Mouse (Mus musculus) kidney, embryonic 15.5 days (tissue): ENCODE results near the gene Car2. TPM values are rescaled to one million over a fixed set of nuclear protein-coding genes. Genes with fewer than 3 reads are reported as not detected.

ENCODE experiments used
- ATAC-seq: fragments of 200-750 bp; cut with Nextera tagmentation; replicated peaks from 2 replicates; pipeline ENCODE4 v1.8.0; 2017; ENCODE audit warnings: moderate TSS enrichment; ENCODE audit not compliant: low FRiP score
- H3K27ac ChIP-seq: fragments of 300-500 bp; sonication (generic); 2 replicates; pipeline ENCODE4 v1.5.1; 2015; ENCODE audit warnings: mild to moderate bottlenecking, inconsistent platforms
- H3K27me3 ChIP-seq: fragments of 300-500 bp; sonication (generic); 2 replicates; pipeline ENCODE4 v1.6.1; 2015; ENCODE audit warnings: inconsistent platforms
- H3K36me3 ChIP-seq: fragments of 300-500 bp; sonication (generic); 2 replicates; pipeline ENCODE4 v1.6.1; 2015; ENCODE audit warnings: inconsistent platforms
- H3K4me1 ChIP-seq: fragments of 300-500 bp; sonication (generic); 2 replicates; pipeline ENCODE4 v1.6.1; 2015; ENCODE audit warnings: inconsistent platforms
- H3K4me2 ChIP-seq: fragments of 300-500 bp; sonication (generic); 2 replicates; pipeline ENCODE4 v1.6.1; 2015; ENCODE audit warnings: moderate library complexity, mild to moderate bottlenecking, inconsistent platforms
- H3K4me3 ChIP-seq: fragments of 300-500 bp; sonication (generic); replicated peaks from 2 replicates; pipeline ENCODE4 v1.5.1; 2015; ENCODE audit warnings: mild to moderate bottlenecking, inconsistent platforms
- H3K9ac ChIP-seq: fragments of 300-500 bp; sonication (generic); 2 replicates; pipeline ENCODE4 v1.6.1; 2015; ENCODE audit warnings: mild to moderate bottlenecking, inconsistent platforms
- H3K9me3 ChIP-seq: fragments of 300-500 bp; sonication (generic); replicated peaks from 2 replicates; pipeline ENCODE4 v1.6.1; 2016; ENCODE audit warnings: inconsistent platforms
- WGBS: fragments of 180-500 bp; shearing (Covaris S2); methylation state at CpG from one replicate; pipeline ENCODE4 v1.1.7; 2015; ENCODE audit warnings: mixed read lengths; 5-methylcytosine and 5-hydroxymethylcytosine counted together
- polyA plus RNA-seq: library from polyadenylated mRNA; unstranded; fragments of >200 nt; fragmentation: Nextera tagmentation; extraction: Ambion mirVana; gene quantifications from 2 replicates; pipeline ENCODE4 v1.2.1, GENCODE M21; 2015

Gene Car2
- polyA plus RNA-seq, 1 experiment from 2014 or later, result 87.0 TPM

DNA sequence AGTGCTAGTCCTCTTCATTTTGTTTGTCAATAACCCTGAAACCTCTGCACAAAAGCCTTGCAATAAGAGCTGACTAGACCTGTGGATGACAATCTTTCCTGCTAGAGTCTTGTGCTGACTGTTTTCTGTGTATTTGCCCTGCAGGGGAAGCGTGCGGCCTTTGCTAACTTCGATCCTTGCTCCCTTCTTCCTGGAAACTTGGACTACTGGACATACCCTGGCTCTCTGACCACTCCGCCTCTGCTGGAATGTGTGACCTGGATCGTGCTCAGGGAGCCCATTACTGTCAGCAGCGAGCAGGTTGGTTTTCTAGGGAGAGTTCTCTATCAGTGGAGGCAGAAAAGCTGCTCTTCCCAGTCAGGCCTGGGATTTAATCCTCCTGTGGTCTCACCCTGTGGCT, 11.7 kb downstream of the Car2 start:
- H3K4me1 ChIP-seq, result no peaks in the 10 kb centered on the region
- H3K27ac ChIP-seq, result no peak overlapping the region
- no peaks in the 10 kb centered on the region for H3K9me3 ChIP-seq
- 77% methylated on average over 6 of the region's 6 CpGs for WGBS
- no peaks in the 10 kb centered on the region for H3K36me3 ChIP-seq
- H3K9ac ChIP-seq, result no peak overlapping the region
- H3K4me2 ChIP-seq, result no peak overlapping the region
- H3K27me3 ChIP-seq, result no peaks in the 10 kb centered on the region
- no peak overlapping the region for H3K4me3 ChIP-seq
- ATAC-seq, result no peak

DNA sequence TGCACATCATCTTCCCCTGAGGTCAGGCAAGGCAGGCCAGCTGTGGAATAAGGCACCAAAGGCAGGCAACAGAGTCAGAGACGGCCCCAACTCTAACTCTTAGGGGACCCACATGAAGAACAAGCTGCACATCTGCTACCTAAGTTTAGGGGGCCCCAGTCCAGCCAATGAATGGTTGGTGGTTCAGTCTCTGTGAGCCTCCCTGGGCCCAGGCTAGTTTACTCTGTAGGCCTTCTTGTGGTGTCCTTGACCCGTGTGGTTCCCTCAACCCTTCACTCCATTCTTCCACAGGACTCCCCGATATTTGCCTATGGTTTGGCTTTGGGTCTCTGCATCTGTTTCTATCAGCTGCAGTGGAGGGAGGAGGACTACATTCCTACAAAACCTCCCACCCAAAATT, 17.3 kb downstream of the Car2 start:
- ATAC-seq, result no peak
- Histone ChIP-seq H3K4me3 (no peak overlapping the region), H3K36me3 (no peaks in the 10 kb centered on the region), H3K27ac (no peak overlapping the region), H3K9me3 (no peaks in the 10 kb centered on the region), H3K9ac (no peak overlapping the region), H3K4me1 (no peaks in the 10 kb centered on the region), H3K4me2 (no peak overlapping the region), H3K27me3 (no peaks in the 10 kb centered on the region)
- 90% methylated on average over 3 of the region's 3 CpGs for WGBS

DNA sequence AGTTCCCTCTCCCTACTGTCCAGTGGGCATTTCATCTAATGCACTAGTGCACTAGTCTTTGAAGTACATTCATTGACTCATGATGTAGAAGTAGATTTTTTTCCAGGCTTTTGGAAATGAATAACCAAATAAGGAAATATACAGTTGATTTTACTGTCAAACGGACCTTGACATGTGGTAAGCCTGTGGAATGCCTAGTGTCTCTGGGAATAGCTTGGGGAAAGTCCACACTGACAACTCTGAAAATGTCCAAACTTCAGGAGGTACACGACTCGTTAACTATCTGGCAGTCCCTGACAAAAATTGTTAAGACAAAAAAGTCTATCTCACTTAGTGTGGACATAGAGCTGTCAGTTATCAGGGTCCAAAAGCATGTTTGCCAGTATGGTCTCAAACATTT, 18.1 kb downstream of the Car2 start:
- Histone ChIP-seq H3K9ac (no peak overlapping the region), H3K27ac (no peak overlapping the region), H3K4me2 (no peak overlapping the region), H3K9me3 (no peaks in the 10 kb centered on the region), H3K4me1 (no peaks in the 10 kb centered on the region), H3K4me3 (no peak overlapping the region), H3K27me3 (no peaks in the 10 kb centered on the region), H3K36me3 (no peaks in the 10 kb centered on the region)
- no peak for ATAC-seq
- WGBS, result 75% methylated on average over 3 of the region's 3 CpGs

DNA sequence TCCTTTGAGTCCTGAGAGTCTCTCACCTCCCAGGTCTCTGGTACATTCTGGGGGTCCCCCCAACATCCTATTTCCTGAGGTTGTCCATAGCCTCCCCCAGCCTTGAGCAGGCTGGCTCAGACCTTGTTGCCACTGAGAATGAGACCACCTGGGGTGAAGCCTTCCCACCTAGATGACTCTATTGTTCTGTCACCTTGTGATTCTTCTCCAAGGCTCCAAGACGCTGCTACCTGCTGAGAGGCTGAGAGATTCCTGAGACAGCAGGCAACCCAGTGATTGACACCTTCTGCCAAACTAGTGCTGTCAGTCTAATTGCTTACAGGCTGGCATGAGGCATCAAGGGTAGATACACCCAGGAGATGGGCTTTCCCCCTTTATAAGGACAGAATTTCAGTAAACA, 21.2 kb downstream of the Car2 start:
- H3K4me1 ChIP-seq, result no peaks in the 10 kb centered on the region
- no peaks in the 10 kb centered on the region for H3K27me3 ChIP-seq
- WGBS, result 63% methylated on average over 1 of the region's 1 CpGs
- ATAC-seq, result no peak
- H3K4me2 ChIP-seq, result no peak overlapping the region
- no peak overlapping the region for H3K27ac ChIP-seq
- no peak overlapping the region for H3K9ac ChIP-seq
- no peaks in the 10 kb centered on the region for H3K36me3 ChIP-seq
- H3K9me3 ChIP-seq, result no peaks in the 10 kb centered on the region
- H3K4me3 ChIP-seq, result no peak overlapping the region

DNA sequence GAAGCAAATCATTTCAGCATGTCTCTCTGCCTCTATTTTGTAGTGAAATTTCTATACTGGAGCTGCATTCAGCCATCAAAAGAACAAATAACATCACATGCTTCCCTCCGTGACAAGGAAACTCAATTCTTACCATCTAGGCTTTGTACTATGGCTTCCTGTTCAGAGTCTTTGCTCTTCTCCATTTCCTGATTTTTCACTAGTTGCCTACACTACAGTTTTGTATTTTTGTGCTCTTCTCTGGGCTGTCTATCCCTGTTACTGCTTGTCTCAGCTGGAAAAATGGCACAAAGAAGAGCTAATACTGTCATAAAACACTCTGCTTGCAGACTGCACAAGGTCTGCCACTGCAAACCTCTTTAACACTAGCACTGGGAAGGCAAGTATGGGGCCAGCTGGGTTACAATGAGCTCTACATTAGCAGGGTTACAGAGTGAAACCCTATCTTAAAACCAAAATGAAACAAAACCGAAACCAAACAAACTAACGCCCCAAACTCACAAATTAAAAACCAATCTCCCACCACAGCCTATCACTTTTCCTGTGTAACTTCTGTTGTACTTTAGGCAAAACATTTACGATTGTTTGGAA, 26.0 kb downstream of the Car2 start:
- Histone ChIP-seq H3K9ac (no peak overlapping the region), H3K27ac (no peak overlapping the region), H3K36me3 (no peaks in the 10 kb centered on the region), H3K27me3 (no peaks in the 10 kb centered on the region), H3K4me2 (no peak overlapping the region), H3K4me3 (no peak overlapping the region), H3K9me3 (no peaks in the 10 kb centered on the region), H3K4me1 (no peaks in the 10 kb centered on the region)
- peak; percentile 71; the same call in 1 of the 2 replicates for ATAC-seq
- 57% methylated on average over 4 of the region's 4 CpGs for WGBS

DNA sequence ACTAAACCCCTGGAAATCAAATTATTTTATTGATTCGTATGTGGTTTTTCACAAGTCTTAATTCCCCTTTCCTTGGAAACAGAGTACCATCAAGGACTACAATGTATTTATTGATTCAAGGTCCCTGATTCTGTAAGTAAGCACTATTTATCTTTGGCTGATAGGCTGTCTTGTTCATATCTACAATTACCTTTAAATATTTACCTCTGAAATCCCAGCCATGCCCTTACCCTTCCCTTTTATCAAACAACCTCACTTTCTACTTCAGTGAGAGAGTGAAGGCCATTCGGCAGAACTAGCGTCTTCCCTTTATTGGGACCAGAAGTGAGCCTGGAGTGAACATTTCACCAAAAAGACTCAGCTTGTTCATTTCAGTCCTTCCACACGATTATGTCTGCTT, 27.7 kb downstream of the Car2 start:
- H3K4me3 ChIP-seq, result no peak overlapping the region
- ATAC-seq, result no peak
- H3K27ac ChIP-seq, result no peak overlapping the region
- no peak overlapping the region for H3K4me2 ChIP-seq
- H3K4me1 ChIP-seq, result no peaks in the 10 kb centered on the region
- H3K9me3 ChIP-seq, result no peaks in the 10 kb centered on the region
- WGBS, result 89% methylated on average over 4 of the region's 4 CpGs
- H3K9ac ChIP-seq, result no peak overlapping the region
- H3K27me3 ChIP-seq, result no peaks in the 10 kb centered on the region
- no peaks in the 10 kb centered on the region for H3K36me3 ChIP-seq

DNA sequence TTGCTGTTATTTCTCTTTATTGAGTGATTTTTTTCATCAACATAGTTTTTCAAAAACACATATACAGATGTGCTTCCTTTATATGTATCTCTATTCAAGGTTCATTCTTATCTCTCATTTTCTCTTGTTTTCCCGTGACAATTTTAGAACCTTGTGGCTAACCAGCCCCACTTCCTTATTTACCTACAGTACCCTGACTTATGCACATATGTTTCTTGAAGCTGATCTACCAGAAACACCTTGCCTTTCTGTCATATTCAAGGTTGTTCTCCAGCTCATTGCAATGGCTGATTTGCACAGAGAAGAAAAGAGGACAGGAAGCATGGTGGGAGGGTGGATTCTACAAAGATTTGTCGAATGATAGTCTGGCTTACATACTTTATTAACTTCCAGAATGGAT, 29.3 kb downstream of the Car2 start:
- H3K4me2 ChIP-seq, result no peak overlapping the region
- H3K9ac ChIP-seq, result no peak overlapping the region
- no peaks in the 10 kb centered on the region for H3K9me3 ChIP-seq
- H3K4me3 ChIP-seq, result no peak overlapping the region
- H3K36me3 ChIP-seq, result no peaks in the 10 kb centered on the region
- 88% methylated on average over 2 of the region's 2 CpGs for WGBS
- H3K27me3 ChIP-seq, result no peaks in the 10 kb centered on the region
- H3K27ac ChIP-seq, result no peak overlapping the region
- H3K4me1 ChIP-seq, result no peaks in the 10 kb centered on the region
- ATAC-seq, result no peak

DNA sequence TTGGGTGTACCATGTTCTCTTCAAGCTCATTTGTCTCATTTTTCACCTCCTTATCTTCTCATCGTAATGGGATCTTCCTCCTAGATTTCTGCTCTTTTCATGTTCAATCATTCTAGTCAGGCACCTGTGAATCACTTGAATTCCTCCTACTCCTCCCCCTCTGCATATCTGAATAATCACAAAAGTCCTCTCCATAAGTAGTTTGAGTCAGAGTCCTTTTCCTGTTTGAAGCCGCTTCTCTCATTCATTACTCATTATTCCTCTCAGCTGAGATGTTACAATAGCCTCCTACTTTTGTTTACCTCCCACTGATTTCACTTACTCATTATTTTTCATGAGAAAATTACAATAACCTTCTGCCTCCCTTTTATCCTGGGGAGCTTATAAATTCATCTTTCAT, 31.2 kb downstream of the Car2 start:
- no peaks in the 10 kb centered on the region for H3K27me3 ChIP-seq
- H3K4me3 ChIP-seq, result no peak overlapping the region
- H3K4me1 ChIP-seq, result no peaks in the 10 kb centered on the region
- no peak overlapping the region for H3K4me2 ChIP-seq
- WGBS, result 68% methylated on average over 2 of the region's 2 CpGs
- H3K9me3 ChIP-seq, result no peaks in the 10 kb centered on the region
- ATAC-seq, result no peak
- H3K36me3 ChIP-seq, result no peaks in the 10 kb centered on the region
- no peak overlapping the region for H3K9ac ChIP-seq
- H3K27ac ChIP-seq, result no peak overlapping the region

DNA sequence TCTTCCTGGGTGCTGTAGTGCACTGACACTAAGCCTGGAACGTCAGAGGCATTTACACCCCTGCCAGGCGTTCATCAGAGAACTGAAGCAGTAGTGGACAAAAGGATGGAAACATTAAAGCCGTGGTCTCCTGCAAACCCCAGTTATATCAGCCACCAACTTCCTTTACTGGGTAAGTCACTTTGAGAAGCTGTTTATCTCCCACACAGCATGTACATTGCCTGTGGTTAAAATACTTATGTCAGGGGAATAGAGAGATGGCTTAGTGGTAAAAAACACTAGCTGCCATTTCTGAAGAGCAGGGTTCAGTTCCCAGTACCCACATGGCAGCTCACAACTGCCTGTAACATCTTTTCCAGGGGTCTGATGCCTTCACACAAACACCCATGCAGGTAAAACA, 58.6 kb downstream of the Car2 start:
- no peaks in the 10 kb centered on the region for H3K4me1 ChIP-seq
- H3K9me3 ChIP-seq, result no peaks in the 10 kb centered on the region
- H3K9ac ChIP-seq, result no peak overlapping the region
- H3K4me2 ChIP-seq, result no peak overlapping the region
- no peak overlapping the region for H3K27ac ChIP-seq
- no peaks in the 10 kb centered on the region for H3K27me3 ChIP-seq
- H3K4me3 ChIP-seq, result no peak overlapping the region
- 57% methylated on average over 3 of the region's 3 CpGs for WGBS
- no peaks in the 10 kb centered on the region for H3K36me3 ChIP-seq
- no peak for ATAC-seq

DNA sequence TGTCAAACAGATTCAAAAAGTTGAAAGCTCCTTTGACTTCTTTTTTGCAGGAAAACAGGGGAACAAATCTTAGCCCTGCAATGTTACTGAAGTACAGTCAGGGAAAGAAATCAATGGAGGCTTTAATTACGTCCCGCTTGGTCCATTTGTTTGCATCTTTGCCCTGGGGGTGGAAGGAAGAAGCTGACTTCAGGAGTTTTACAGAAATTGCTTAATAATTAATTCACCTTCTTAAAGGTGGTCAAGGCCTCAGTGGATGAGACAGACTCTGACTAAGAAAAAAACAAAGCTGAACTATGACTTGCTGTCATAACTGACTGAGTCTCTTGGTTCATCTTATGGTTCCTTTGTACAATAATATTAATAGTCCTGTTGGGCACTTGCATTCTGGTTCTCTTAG, 59.6 kb downstream of the Car2 start:
- Histone ChIP-seq H3K4me1 (no peaks in the 10 kb centered on the region), H3K27me3 (no peaks in the 10 kb centered on the region), H3K9me3 (no peaks in the 10 kb centered on the region), H3K36me3 (no peaks in the 10 kb centered on the region), H3K4me3 (no peak overlapping the region), H3K27ac (no peak overlapping the region), H3K4me2 (no peak overlapping the region), H3K9ac (no peak overlapping the region)
- 0 out of 2 replicates have a peak, but pooled peaks have one; percentile 40 for ATAC-seq
- WGBS, result 63% methylated on average over 2 of the region's 2 CpGs

DNA sequence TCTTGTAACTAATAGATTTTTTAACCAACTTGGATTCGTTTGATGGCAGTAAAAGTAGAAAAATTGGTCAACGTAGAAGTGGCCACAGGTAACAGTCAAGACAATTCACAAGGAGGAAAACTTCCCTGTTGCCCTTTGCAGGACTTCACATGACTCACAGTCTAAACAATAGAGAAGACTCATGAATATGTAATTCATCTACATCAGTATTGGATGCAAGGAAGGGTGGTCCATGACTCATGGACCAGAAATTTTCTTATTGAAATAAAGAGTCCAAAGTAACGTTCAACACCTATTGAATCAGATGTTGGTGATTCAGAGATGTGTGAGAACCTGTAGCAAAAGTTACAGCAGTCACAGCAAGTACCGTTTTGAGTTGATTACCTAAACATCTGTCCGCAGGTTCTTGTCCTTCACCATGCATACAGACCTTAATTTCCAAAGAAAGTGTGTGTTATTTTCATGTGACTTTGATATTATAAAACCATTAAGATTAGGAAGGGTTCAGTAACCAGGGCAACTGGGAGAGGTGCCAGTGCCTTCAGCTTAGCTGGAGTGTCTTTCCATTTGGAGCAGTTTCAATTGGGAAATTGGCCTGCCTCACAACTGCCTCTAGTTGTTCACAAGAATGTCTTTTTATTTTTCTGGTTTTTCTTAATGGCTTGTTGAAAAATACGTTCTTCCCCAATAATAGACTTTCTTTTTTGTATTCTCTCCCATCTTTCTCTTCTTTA, 62.2 kb downstream of the Car2 start:
- no peaks in the 10 kb centered on the region for H3K4me1 ChIP-seq
- no peak overlapping the region for H3K9ac ChIP-seq
- 83% methylated on average over 6 of the region's 6 CpGs for WGBS

DNA sequence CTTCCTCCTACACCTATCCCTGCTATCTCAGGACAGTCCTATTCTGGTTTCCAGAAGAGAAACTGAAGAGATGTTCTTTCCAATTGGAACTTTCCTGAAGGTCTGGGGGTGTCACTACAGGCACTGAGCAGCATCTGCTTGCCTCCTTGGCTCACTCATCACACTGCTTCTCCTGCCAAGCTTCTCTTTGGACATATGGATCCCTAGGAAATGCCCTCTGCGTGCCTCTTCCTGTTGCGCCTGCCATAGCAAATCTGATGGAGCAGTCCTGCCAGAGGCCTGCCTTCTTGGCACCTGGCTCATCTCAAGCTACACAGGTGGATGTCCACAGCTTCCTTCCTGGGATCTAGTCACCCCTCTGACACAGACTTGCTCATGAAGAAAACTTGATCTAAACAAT, 64.0 kb downstream of the Car2 start:
- Histone ChIP-seq H3K9ac (no peak overlapping the region), H3K9me3 (no peaks in the 10 kb centered on the region), H3K27ac (no peak overlapping the region), H3K4me2 (no peak overlapping the region), H3K36me3 (no peaks in the 10 kb centered on the region), H3K4me1 (no peaks in the 10 kb centered on the region), H3K27me3 (no peaks in the 10 kb centered on the region), H3K4me3 (no peak overlapping the region)
- 87% methylated on average over 2 of the region's 2 CpGs for WGBS
- ATAC-seq, result no peak

More for the DNA sequence above, 62.2 kb downstream of the Car2 start:
- Histone ChIP-seq H3K4me2 (no peak overlapping the region), H3K9me3 (no peaks in the 10 kb centered on the region), H3K27me3 (no peaks in the 10 kb centered on the region), H3K36me3 (no peaks in the 10 kb centered on the region), H3K27ac (no peak overlapping the region), H3K4me3 (no peak overlapping the region)
- ATAC-seq, result no peak
